Mouse (Mus musculus) adrenal gland, postnatal 10 days (tissue): ENCODE data around the gene Suv39h1. TPM values are rescaled to one million over a fixed set of nuclear protein-coding genes. Genes with fewer than 3 reads are reported as not detected.
"Not testable (repeated sequence)": the region's sequence is repeated elsewhere in the genome, so short reads cannot be mapped to it uniquely, and the experiment has no call there.

Experiments
- DNase-seq: peaks from one replicate; pipeline ENCODE4 v3.0.0; 2021; ENCODE audit warnings: mixed read lengths
- long read RNA-seq, 2 experiments: library from polyadenylated mRNA; stranded (forward); transcript quantifications; one replicate each; pipeline ENCODE4 v2.0.0; 2021
- total RNA-seq, 2 experiments: library from RNA; stranded (reverse); gene quantifications; 2 replicates each; pipeline ENCODE4 v1.2.3; 2021

The Suv39h1 gene
- total RNA-seq, result 10 to 100 TPM; 14.6 to 18.7 TPM
- long read RNA-seq, experiment 1, partial matches to known transcripts, result 0 of 10 reads
- long read RNA-seq, experiment 1, other reads (novel, unspliced or antisense), result 4 of 10 reads
- long read RNA-seq, experiment 2, transcript Suv39h1-203 (6 exons, 3,116 nt), result major isoform, 5 of 16 reads
- long read RNA-seq, experiment 2, transcript Suv39h1-202 (6 exons, 2,778 nt), result major isoform, 5 of 16 reads
- long read RNA-seq, experiment 2, partial matches to known transcripts, result 1 of 16 reads
- long read RNA-seq, experiment 2, other reads (novel, unspliced or antisense), result 4 of 16 reads

- DNase-seq, result peak; percentile 91
Observed at GRCm38 (mm10) chrX:8074430-8075014, at the start of gene Suv39h1. TSS of gene Suv39h1 (minus strand) at chrX:8074760.

- no peak for DNase-seq
Observed at GRCm38 (mm10) chrX:8123821-8124470, 49.4 kb upstream of the Suv39h1 start.

- no peak for DNase-seq
Observed at GRCm38 (mm10) chrX:8117264-8117663, 42.7 kb upstream of the Suv39h1 start.

- DNase-seq, result no peak
Observed at GRCm38 (mm10) chrX:8115275-8115674, 40.7 kb upstream of the Suv39h1 start.

GRCm38 (mm10) chrX:8105019-8105418, 30.5 kb upstream of the Suv39h1 start:
- DNase-seq, result no peak

GRCm38 (mm10) chrX:8102213-8102668, 27.7 kb upstream of the Suv39h1 start:
- DNase-seq, result no peak

GRCm38 (mm10) chrX:8101017-8101416, 26.5 kb upstream of the Suv39h1 start:
- peak; percentile 3 for DNase-seq

- no peak for DNase-seq
Observed at GRCm38 (mm10) chrX:8099435-8099834, 24.9 kb upstream of the Suv39h1 start.

- DNase-seq, result peak; percentile 94
Observed at GRCm38 (mm10) chrX:8096787-8097242, 22.3 kb upstream of the Suv39h1 start.

GRCm38 (mm10) chrX:8096068-8096786, 21.7 kb upstream of the Suv39h1 start:
- peak; percentile 82 for DNase-seq

- DNase-seq, result no peak
Observed at GRCm38 (mm10) chrX:8095546-8095945, 21.0 kb upstream of the Suv39h1 start.

GRCm38 (mm10) chrX:8090954-8091347, 16.4 kb upstream of the Suv39h1 start:
- DNase-seq, result not testable (repeated sequence)

GRCm38 (mm10) chrX:8090346-8090953, 15.9 kb upstream of the Suv39h1 start, which contains the start of gene Was:
TSS of gene Was (minus strand) at chrX:8090498.
- DNase-seq, result no peak

- DNase-seq, result no peak
Observed at GRCm38 (mm10) chrX:8089746-8090145, 15.2 kb upstream of the Suv39h1 start.

GRCm38 (mm10) chrX:8085611-8086010, 11.1 kb upstream of the Suv39h1 start:
- DNase-seq, result no peak

GRCm38 (mm10) chrX:8084771-8085259, 10.3 kb upstream of the Suv39h1 start:
- DNase-seq, result no peak

- no peak for DNase-seq
Observed at GRCm38 (mm10) chrX:8075104-8075503, 544 bp upstream of the Suv39h1 start.

GRCm38 (mm10) chrX:8073881-8074429, 605 bp downstream of the Suv39h1 start:
- peak; percentile 26 for DNase-seq

- DNase-seq, result no peak
Observed at GRCm38 (mm10) chrX:8069166-8069565, 5.4 kb downstream of the Suv39h1 start.

GRCm38 (mm10) chrX:8051044-8051781, 23.3 kb downstream of the Suv39h1 start:
- not testable (repeated sequence) for DNase-seq

GRCm38 (mm10) chrX:8033009-8033408, 41.6 kb downstream of the Suv39h1 start:
- DNase-seq, result no peak
